Mouse (Mus musculus): ENCODE results near the gene Pten. TPM values are rescaled to one million over a fixed set of nuclear protein-coding genes. Genes with fewer than 3 reads are reported as not detected.

The Pten gene
- polyA plus RNA-seq (2016; fragmentation: Nextera tagmentation; extraction: Ambion mirVana) = 12.6 and 13.1 TPM in 2 replicates

GRCm38 (mm10) chr19:32756900-32757725 is at the start of gene Pten:
TSS of gene Pten (plus strand) at chr19:32757497.
- ATAC-seq (ENCODE audit: insufficient number of reproducible peaks, insufficient read depth, low FRiP score, low TSS enrichment) = peak; percentile 92
- H3K27ac ChIP-seq = peak within 1 kb of the TSS; percentile 100
- H3K4me3 ChIP-seq = peak within 1 kb of the TSS; percentile 97
- H3K9ac ChIP-seq = peak within 1 kb of the TSS; percentile 99
- no peaks in the 10 kb centered on the region for H3K9me3 ChIP-seq
- H3K4me2 ChIP-seq (replicated peaks) = peak within 1 kb of the TSS; percentile 88
- H3K27me3 ChIP-seq = peaks cover 16% of the 10 kb centered on the region
- peaks cover 11% of the 10 kb centered on the region for H3K4me1 ChIP-seq
- no peaks in the 10 kb centered on the region for H3K36me3 ChIP-seq
- WGBS = under 1% methylated on average over 76 of the region's 77 CpGs

- no peaks in the 10 kb centered on the region for H3K27me3 ChIP-seq
- H3K4me1 ChIP-seq = peaks cover 6% of the 10 kb centered on the region
- ATAC-seq (ENCODE audit: insufficient number of reproducible peaks, insufficient read depth, low FRiP score, low TSS enrichment) = no peak
- H3K9me3 ChIP-seq = no peaks in the 10 kb centered on the region
- no peak overlapping the region for H3K27ac ChIP-seq
- H3K36me3 ChIP-seq = peaks cover 19% of the 10 kb centered on the region
- no peak overlapping the region for H3K4me3 ChIP-seq
- 90% methylated on average over 5 of the region's 5 CpGs for WGBS
- H3K4me2 ChIP-seq (replicated peaks) = no peak overlapping the region
- H3K9ac ChIP-seq = no peak overlapping the region
Observed at GRCm38 (mm10) chr19:32708996-32709395, 48.3 kb upstream of the Pten start.

DNA sequence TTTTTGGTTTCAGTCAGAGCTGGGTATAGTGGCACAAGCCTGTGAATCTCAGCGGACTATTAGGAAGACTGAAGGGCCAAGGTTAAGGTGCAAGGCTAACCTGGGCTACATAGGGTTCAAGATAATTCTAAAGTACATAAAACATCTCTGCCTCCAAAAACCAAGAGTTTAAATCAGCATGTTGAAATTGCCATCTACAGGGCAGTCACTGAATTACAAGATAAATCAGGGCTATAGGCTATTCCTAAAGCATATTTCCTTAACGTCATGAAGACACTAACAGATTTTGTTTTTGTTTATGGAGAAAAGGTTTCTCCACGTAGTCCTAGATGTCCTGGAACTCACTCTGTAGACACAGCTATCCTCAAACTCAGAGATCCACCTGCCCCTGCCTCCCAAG is 47.0 kb upstream of the Pten start:
- ATAC-seq (ENCODE audit: insufficient number of reproducible peaks, insufficient read depth, low FRiP score, low TSS enrichment) = no peak
- Histone ChIP-seq H3K4me3 (no peak overlapping the region), H3K36me3 (peaks cover 7% of the 10 kb centered on the region), H3K9me3 (no peaks in the 10 kb centered on the region), H3K27ac (no peak overlapping the region), H3K4me2 (replicated peaks) (no peak overlapping the region), H3K4me1 (peaks cover 6% of the 10 kb centered on the region), H3K9ac (no peak overlapping the region), H3K27me3 (no peaks in the 10 kb centered on the region)
- WGBS = 73% methylated on average over 3 of the region's 3 CpGs

- Histone ChIP-seq H3K9ac (peak overlapping the region; percentile 86), H3K36me3 (0 out of 2 replicates have a peak, but pooled peaks cover 4% of the 10 kb centered on the region), H3K27me3 (no peaks in the 10 kb centered on the region), H3K4me2 (replicated peaks) (peak overlapping the region; percentile 66), H3K4me3 (peak overlapping the region; percentile 89), H3K4me1 (peaks cover 6% of the 10 kb centered on the region), H3K9me3 (no peaks in the 10 kb centered on the region), H3K27ac (peak overlapping the region; percentile 73)
- under 1% methylated on average over 62 of the region's 63 CpGs for WGBS
- ATAC-seq (ENCODE audit: insufficient number of reproducible peaks, insufficient read depth, low FRiP score, low TSS enrichment) = peak; percentile 93
Observed at GRCm38 (mm10) chr19:32711761-32712541, 45.3 kb upstream of the Pten start.

DNA sequence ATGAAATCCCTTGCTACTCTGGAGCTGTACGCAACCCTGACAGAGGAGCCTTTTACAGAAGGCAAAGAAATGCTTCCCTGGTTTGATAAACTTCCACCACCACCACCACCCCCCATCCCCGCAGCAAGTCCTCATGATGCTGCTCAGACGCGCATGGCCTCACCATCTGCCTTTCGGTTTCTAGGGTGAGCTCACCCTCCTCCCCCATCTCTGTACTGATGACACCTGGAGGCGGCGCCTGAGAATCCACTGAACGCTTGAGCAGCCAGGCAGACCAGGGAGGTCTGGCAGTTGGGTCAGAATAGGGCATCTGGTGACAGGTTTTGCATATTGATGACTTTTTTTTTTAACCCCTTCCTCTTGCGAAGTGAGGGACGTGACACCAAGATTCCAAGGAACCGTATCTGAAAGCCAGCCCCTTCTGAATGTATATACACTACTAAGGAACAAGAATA is 44.7 kb upstream of the Pten start:
- H3K36me3 ChIP-seq = 0 out of 2 replicates have a peak, but pooled peaks cover 4% of the 10 kb centered on the region
- H3K4me2 ChIP-seq (replicated peaks) = peak overlapping the region; percentile 66
- no peaks in the 10 kb centered on the region for H3K27me3 ChIP-seq
- H3K4me1 ChIP-seq = peaks cover 6% of the 10 kb centered on the region
- ATAC-seq (ENCODE audit: insufficient number of reproducible peaks, insufficient read depth, low FRiP score, low TSS enrichment) = peak; percentile 83
- no peaks in the 10 kb centered on the region for H3K9me3 ChIP-seq
- H3K4me3 ChIP-seq = peak overlapping the region; percentile 89
- H3K9ac ChIP-seq = peak overlapping the region; percentile 86
- under 1% methylated on average over 11 of the region's 11 CpGs for WGBS
- peak overlapping the region; percentile 73 for H3K27ac ChIP-seq

GRCm38 (mm10) chr19:32713471-32713870 is 43.8 kb upstream of the Pten start:
- Histone ChIP-seq H3K4me1 (peaks cover 6% of the 10 kb centered on the region), H3K27ac (no peak overlapping the region), H3K9ac (no peak overlapping the region), H3K9me3 (no peaks in the 10 kb centered on the region), H3K4me2 (replicated peaks) (no peak overlapping the region), H3K4me3 (no peak overlapping the region), H3K36me3 (0 out of 2 replicates have a peak, but pooled peaks cover 4% of the 10 kb centered on the region), H3K27me3 (no peaks in the 10 kb centered on the region)
- no peak for ATAC-seq (ENCODE audit: insufficient number of reproducible peaks, insufficient read depth, low FRiP score, low TSS enrichment)
- 88% methylated on average over 3 of the region's 3 CpGs for WGBS

DNA sequence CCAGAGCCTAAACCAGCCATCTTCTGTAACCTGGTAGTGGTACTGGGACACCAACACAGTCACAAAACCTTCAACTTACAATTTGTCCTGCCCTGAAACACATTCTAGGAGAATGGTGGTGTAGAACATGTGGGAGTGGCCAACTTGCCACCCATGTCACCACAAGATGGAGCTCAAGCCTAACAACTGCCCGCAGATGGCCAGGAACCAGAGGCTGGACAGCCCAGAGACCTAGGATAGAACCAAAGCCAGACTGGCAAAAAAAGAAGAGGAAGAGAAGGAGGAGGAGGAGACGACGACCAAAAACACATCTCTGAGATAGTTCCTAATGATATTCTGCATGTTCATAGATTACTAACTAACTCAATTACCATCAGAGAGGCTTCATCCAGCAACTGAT is 42.1 kb upstream of the Pten start:
- peaks cover 6% of the 10 kb centered on the region for H3K4me1 ChIP-seq
- ATAC-seq (ENCODE audit: insufficient number of reproducible peaks, insufficient read depth, low FRiP score, low TSS enrichment) = no peak
- H3K27ac ChIP-seq = no peak overlapping the region
- H3K9ac ChIP-seq = no peak overlapping the region
- 4% methylated on average over 3 of the region's 3 CpGs for WGBS
- H3K27me3 ChIP-seq = no peaks in the 10 kb centered on the region
- H3K9me3 ChIP-seq = no peaks in the 10 kb centered on the region
- H3K4me2 ChIP-seq (replicated peaks) = no peak overlapping the region
- no peak overlapping the region for H3K4me3 ChIP-seq
- no peaks in the 10 kb centered on the region for H3K36me3 ChIP-seq

DNA sequence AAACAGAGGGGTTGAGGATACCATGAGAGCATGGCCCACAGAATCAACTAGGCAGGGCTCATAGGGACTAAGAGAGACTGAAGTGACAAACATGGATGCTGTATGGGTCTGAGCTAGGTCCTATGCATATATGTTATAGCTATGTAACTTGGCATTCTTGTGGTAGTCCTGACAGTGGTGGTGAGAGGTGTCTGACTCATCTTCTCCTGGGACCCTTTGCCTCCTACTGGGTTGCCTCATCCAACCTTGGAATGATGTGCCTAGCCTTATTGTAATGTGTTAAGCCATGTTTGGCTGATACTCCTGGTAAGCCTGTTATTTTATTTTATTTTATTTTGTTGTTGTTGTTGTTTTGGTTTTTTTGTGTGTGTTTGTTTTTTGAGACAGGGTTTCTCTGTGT is 41.6 kb upstream of the Pten start:
- no peak for ATAC-seq (ENCODE audit: insufficient number of reproducible peaks, insufficient read depth, low FRiP score, low TSS enrichment)
- Histone ChIP-seq H3K4me2 (replicated peaks) (no peak overlapping the region), H3K4me3 (no peak overlapping the region), H3K9ac (no peak overlapping the region), H3K9me3 (no peaks in the 10 kb centered on the region), H3K36me3 (no peaks in the 10 kb centered on the region), H3K27ac (no peak overlapping the region), H3K27me3 (no peaks in the 10 kb centered on the region), H3K4me1 (peaks cover 6% of the 10 kb centered on the region)

DNA sequence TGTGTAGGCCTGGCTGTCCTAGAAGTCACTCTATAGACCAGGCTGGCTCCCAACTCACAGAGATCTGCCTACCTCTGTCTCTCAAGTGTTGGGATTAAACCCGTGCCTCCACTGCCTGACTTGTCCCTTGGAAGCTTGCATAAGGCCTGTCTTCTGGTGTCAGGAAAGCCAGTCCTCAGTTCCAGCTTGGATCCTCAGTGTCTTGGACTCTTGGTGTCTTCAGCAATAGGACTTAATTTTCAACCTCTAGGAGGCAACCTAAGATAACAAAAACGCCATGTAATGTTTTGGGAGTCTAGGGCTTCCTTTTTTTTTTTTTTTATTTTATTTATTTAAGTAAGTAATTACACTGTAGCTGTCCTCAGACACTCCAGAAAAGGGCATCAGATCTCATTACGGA is 39.7 kb upstream of the Pten start:
- no peak overlapping the region for H3K4me3 ChIP-seq
- no peaks in the 10 kb centered on the region for H3K9me3 ChIP-seq
- H3K27me3 ChIP-seq = no peaks in the 10 kb centered on the region
- H3K4me2 ChIP-seq (replicated peaks) = no peak overlapping the region
- no peak overlapping the region for H3K27ac ChIP-seq
- H3K36me3 ChIP-seq = no peaks in the 10 kb centered on the region
- no peak overlapping the region for H3K9ac ChIP-seq
- H3K4me1 ChIP-seq = no peaks in the 10 kb centered on the region
- WGBS = 65% methylated on average over 3 of the region's 3 CpGs
- ATAC-seq (ENCODE audit: insufficient number of reproducible peaks, insufficient read depth, low FRiP score, low TSS enrichment) = no peak

GRCm38 (mm10) chr19:32720319-32720718 is 37.0 kb upstream of the Pten start:
- no peak for ATAC-seq (ENCODE audit: insufficient number of reproducible peaks, insufficient read depth, low FRiP score, low TSS enrichment)
- Histone ChIP-seq H3K27me3 (no peaks in the 10 kb centered on the region), H3K4me1 (no peaks in the 10 kb centered on the region), H3K4me2 (replicated peaks) (no peak overlapping the region), H3K9ac (no peak overlapping the region), H3K36me3 (no peaks in the 10 kb centered on the region), H3K9me3 (no peaks in the 10 kb centered on the region), H3K4me3 (no peak overlapping the region), H3K27ac (no peak overlapping the region)
- WGBS = 93% methylated on average over 1 of the region's 1 CpGs

DNA sequence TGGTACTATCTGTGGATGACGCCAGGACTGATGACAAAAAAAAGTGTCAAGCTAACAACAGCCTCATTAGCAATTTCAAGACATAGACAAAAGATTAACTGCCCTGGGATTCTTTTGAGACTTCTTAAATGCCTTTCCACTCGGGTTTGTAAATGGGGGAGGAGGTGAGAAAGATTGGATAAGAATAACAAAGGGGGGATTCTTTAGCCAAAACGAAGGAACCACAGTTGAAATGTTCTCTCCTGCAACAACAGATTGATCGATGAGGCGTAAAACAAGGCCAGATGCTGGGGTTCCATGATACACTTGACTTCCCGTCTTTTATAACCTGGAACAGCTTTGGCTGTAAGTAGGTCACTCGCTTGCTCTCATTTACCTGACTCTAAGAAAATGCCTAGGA is 33.5 kb upstream of the Pten start:
- Histone ChIP-seq H3K36me3 (no peaks in the 10 kb centered on the region), H3K27me3 (peaks cover 18% of the 10 kb centered on the region), H3K27ac (no peak overlapping the region), H3K4me2 (replicated peaks) (no peak overlapping the region), H3K9me3 (no peaks in the 10 kb centered on the region), H3K4me3 (no peak overlapping the region), H3K9ac (no peak overlapping the region), H3K4me1 (peaks cover 11% of the 10 kb centered on the region; the same call in 1 of the 2 replicates)
- WGBS = 21% methylated on average over 7 of the region's 7 CpGs
- no peak for ATAC-seq (ENCODE audit: insufficient number of reproducible peaks, insufficient read depth, low FRiP score, low TSS enrichment)

Measured in embryonic facial prominence, embryonic 12.5 days (tissue).